Mouse (Mus musculus): Measurements from ENCODE around the gene Slc23a4.

- TF ChIP-seq CTCF (IDR thresholded peaks at IDR 0.05; ENCODE audit: low read depth, low read length): no peak
- peak; percentile 68 for TF ChIP-seq POLR2A (IDR thresholded peaks at IDR 0.05; ENCODE audit: insufficient read depth, low read length)
- no peak for TF ChIP-seq EP300 (IDR thresholded peaks at IDR 0.05; ENCODE audit: insufficient read depth, low read depth, low read length)
These were observed 77.6 kb downstream of the Slc23a4 start, which contains the start of gene Wdr91 for GRCm38 (mm10) chr6:34910371-34911219.
